Mouse (Mus musculus) myocyte (in vitro differentiated cells): ENCODE measurements around the gene Maneal. TPM values are rescaled to one million over a fixed set of nuclear protein-coding genes. Genes with fewer than 3 reads are reported as not detected.

Experiments used
- H3K27me3 ChIP-seq: one replicate; pipeline ENCODE4 v1.6.1; 2011; ENCODE audit not compliant: control insufficient read depth, insufficient read depth, insufficient read length
- H3K36me3 ChIP-seq: one replicate; pipeline ENCODE4 v1.6.1; 2011; ENCODE audit not compliant: control insufficient read depth, insufficient read depth
- H3K4me2 ChIP-seq: one replicate; pipeline ENCODE4 v1.6.1; 2011; ENCODE audit warnings: low read depth, control low read depth
- H3K4me3 ChIP-seq: one replicate; pipeline ENCODE4 v1.5.1; 2011; ENCODE audit warnings: mild to moderate bottlenecking, control low read depth, moderate library complexity
- H3K79me2 ChIP-seq: one replicate; pipeline ENCODE4 v1.6.1; 2011; ENCODE audit not compliant: control insufficient read depth, insufficient read depth
- H3ac ChIP-seq: one replicate; pipeline ENCODE4 v1.6.1; 2011; ENCODE audit not compliant: control insufficient read depth, insufficient read length
- CEBPB ChIP-seq: IDR thresholded peaks from 2 replicates; pipeline ENCODE4 v1.6.1; 2011; ENCODE audit warnings: mild to moderate bottlenecking, moderate library complexity; ENCODE audit not compliant: poor library complexity, insufficient read depth, severe bottlenecking
- E2F4 ChIP-seq: IDR thresholded peaks from one replicate; pipeline ENCODE4 v1.6.1; 2011; ENCODE audit warnings: mild to moderate bottlenecking, control low read depth, moderate library complexity; ENCODE audit not compliant: insufficient read depth
- MAX ChIP-seq: IDR thresholded peaks from one replicate; pipeline ENCODE4 v1.6.1; 2011; ENCODE audit warnings: low read depth, mild to moderate bottlenecking, control low read depth
- MYOD1 ChIP-seq, 3 experiments: IDR thresholded peaks; one replicate each; pipeline ENCODE4 v1.6.1; 2011; ENCODE audit warnings: control low read depth in 2 of 3, low read depth in 2 of 3, mild to moderate bottlenecking in 2 of 3, moderate library complexity in 1 of 3; ENCODE audit not compliant: insufficient read length in 2 of 3, control insufficient read depth in 1 of 3
- MYOG ChIP-seq, 3 experiments: IDR thresholded peaks; one replicate each; pipeline ENCODE4 v1.6.1; 2011; ENCODE audit warnings: control low read depth in 2 of 3, low read depth in 2 of 3, mild to moderate bottlenecking in 2 of 3; ENCODE audit not compliant: insufficient read length in 2 of 3, control insufficient read depth in 1 of 3, insufficient read depth in 1 of 3
- POLR2A ChIP-seq: IDR thresholded peaks from one replicate; pipeline ENCODE4 v1.6.1; 2011; ENCODE audit warnings: low read depth, mild to moderate bottlenecking, control low read depth, moderate library complexity; ENCODE audit not compliant: insufficient read length
- POLR2AphosphoS2 ChIP-seq: IDR thresholded peaks from one replicate; pipeline ENCODE4 v1.6.1; 2011; ENCODE audit warnings: low read depth, control low read depth; ENCODE audit not compliant: insufficient read length
- REST ChIP-seq: IDR thresholded peaks from one replicate; pipeline ENCODE4 v1.6.1; 2011; ENCODE audit warnings: mild to moderate bottlenecking, control low read depth, moderate library complexity; ENCODE audit not compliant: insufficient read depth, insufficient read length
- SRF ChIP-seq: IDR thresholded peaks from one replicate; pipeline ENCODE4 v1.6.1; 2011; ENCODE audit warnings: low read depth; ENCODE audit not compliant: control insufficient read depth, insufficient read length
- TCF12 ChIP-seq: IDR thresholded peaks from one replicate; pipeline ENCODE4 v1.6.1; 2011; ENCODE audit warnings: mild to moderate bottlenecking, control low read depth; ENCODE audit not compliant: poor library complexity, insufficient read depth, severe bottlenecking
- TCF3 ChIP-seq: IDR thresholded peaks from one replicate; pipeline ENCODE4 v1.6.1; 2011; ENCODE audit warnings: low read depth, control low read depth; ENCODE audit not compliant: insufficient read length
- USF1 ChIP-seq: IDR thresholded peaks from one replicate; pipeline ENCODE4 v1.6.1; 2011; ENCODE audit warnings: low read depth, mild to moderate bottlenecking, control low read depth, moderate library complexity
- polyA plus RNA-seq: library from polyadenylated mRNA; unstranded; fragments of >200 nt; fragmentation: generic; extraction: Trizol; gene quantifications from one replicate; pipeline ENCODE4 v1.2.1, GENCODE M21; 2012; ENCODE audit warnings: missing spikeins

Gene Maneal
- polyA plus RNA-seq, 1 experiment = not detected

DNA sequence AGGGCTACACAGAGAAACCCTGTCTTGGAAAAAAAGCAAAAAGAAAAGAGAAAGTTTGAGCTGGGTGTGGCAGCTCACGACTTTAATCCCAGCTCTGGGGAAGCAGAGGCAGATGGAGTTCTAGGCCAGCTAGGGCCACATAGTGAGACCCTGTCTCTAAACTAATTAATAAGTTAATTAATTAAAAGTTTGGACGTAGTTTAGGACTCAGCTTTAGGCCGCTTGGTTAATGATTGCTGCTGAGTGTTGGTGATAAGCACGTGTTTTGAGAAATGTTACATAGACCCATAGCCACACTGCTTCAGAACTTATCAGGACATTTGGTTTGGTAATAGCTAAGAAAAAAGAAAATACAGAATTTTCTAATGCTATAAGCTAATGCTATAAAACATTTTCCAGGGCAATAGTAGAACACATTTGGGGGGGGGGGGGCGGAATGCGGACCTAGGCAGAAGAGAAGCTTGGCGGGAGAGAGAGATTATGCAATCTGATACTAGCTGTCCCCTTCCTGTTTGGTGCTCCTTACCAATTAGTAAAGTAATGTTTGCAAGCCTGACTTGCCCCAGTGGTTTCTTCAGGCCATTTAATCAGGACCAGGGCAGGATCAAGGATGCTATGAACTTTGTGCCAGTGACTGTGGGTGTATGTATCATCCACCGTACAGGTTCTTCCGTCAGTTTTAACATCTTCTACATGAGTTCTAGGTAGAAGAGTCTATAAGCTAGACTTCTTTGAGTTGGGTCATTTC, 52.7 kb downstream of the Maneal start:
- H3K4me3 ChIP-seq = no peak overlapping the region
- H3ac ChIP-seq = no peak overlapping the region
- no peaks in the 10 kb centered on the region for H3K27me3 ChIP-seq
- H3K4me2 ChIP-seq = no peak overlapping the region
- TF ChIP-seq CEBPB (no peak), TCF12 (no peak), MYOD1 (IDR thresholded peaks at IDR 0.05; ENCODE audit: control insufficient read depth in 1 of 3, insufficient read length in 2 of 3, low read depth in 2 of 3) (no peak), POLR2AphosphoS2 (no peak), POLR2A (no peak), SRF (no peak), MYOG (IDR thresholded peaks at IDR 0.05; ENCODE audit: control insufficient read depth in 1 of 3, insufficient read depth in 1 of 3, insufficient read length in 2 of 3, low read depth in 2 of 3) (no peak), MAX (no peak), E2F4 (no peak), TCF3 (no peak)
- H3K36me3 ChIP-seq = peaks cover 36% of the 10 kb centered on the region
- H3K79me2 ChIP-seq = peaks cover 46% of the 10 kb centered on the region

DNA sequence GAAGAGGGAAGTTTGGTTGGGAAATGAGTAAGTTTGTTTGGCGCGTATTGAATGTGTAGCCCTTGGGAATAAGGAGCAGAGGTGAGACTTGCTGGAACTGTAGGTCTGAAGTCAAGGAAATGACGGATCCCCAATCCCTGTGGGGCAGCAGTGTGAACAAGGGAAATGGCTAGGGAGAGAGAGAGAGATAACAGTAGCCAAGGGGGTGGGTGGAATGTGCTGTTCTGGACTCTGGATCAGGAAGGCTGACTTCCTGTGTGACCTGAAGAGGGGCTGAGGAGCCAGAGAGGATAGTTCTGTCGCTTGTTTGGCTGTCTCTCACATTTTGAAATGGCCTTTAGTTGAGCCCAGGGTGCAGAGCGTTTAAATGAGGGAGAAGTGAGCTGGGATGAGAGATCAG, 53.5 kb downstream of the Maneal start:
- H3K4me2 ChIP-seq = no peak overlapping the region
- H3K27me3 ChIP-seq = no peaks in the 10 kb centered on the region
- H3K36me3 ChIP-seq = peaks cover 36% of the 10 kb centered on the region
- TF ChIP-seq POLR2AphosphoS2 (no peak), MYOD1 (IDR thresholded peaks at IDR 0.05; ENCODE audit: control insufficient read depth in 1 of 3, insufficient read length in 2 of 3, low read depth in 2 of 3) (no peak), TCF3 (no peak), TCF12 (no peak), MYOG (IDR thresholded peaks at IDR 0.05; ENCODE audit: control insufficient read depth in 1 of 3, insufficient read depth in 1 of 3, insufficient read length in 2 of 3, low read depth in 2 of 3) (no peak), SRF (no peak), CEBPB (no peak), E2F4 (no peak), MAX (no peak), USF1 (no peak), POLR2A (no peak), REST (no peak)
- H3K79me2 ChIP-seq = peaks cover 47% of the 10 kb centered on the region
- H3K4me3 ChIP-seq = no peak overlapping the region
- H3ac ChIP-seq = no peak overlapping the region

Other genes starting within 250 kb of the Maneal start
- gene Pou3f1, start 205.4 kb downstream of the Maneal start, polyA plus RNA-seq = 0.01 TPM
- 36.2 TPM for gene Utp11, start 168.6 kb downstream of the Maneal start, polyA plus RNA-seq
- gene Fhl3, start 161.5 kb downstream of the Maneal start, polyA plus RNA-seq = 110 TPM
- 41.6 TPM for gene Sf3a3, start 147.4 kb downstream of the Maneal start, polyA plus RNA-seq
- 25.1 TPM for gene Inpp5b, start 120.3 kb downstream of the Maneal start, polyA plus RNA-seq
- 12.9 TPM for gene Mtf1, start 60.1 kb downstream of the Maneal start, polyA plus RNA-seq
- 36.5 TPM for gene Yrdc, start 11.5 kb downstream of the Maneal start, polyA plus RNA-seq
- 82.5 TPM for gene 1110065P20Rik, start 11.0 kb downstream of the Maneal start, polyA plus RNA-seq
- not detected for gene Epha10, start 18.7 kb upstream of the Maneal start, polyA plus RNA-seq
- 4.5 TPM for gene 9930104L06Rik, start 74.9 kb upstream of the Maneal start, polyA plus RNA-seq
- gene Cdca8, start 77.1 kb upstream of the Maneal start, polyA plus RNA-seq = 45.9 TPM
- 0.02 TPM for gene Rspo1, start 124.3 kb upstream of the Maneal start, polyA plus RNA-seq
- gene Gnl2, start 154.4 kb upstream of the Maneal start, polyA plus RNA-seq = 27.0 TPM
- gene Dnali1, start 203.5 kb upstream of the Maneal start, polyA plus RNA-seq = 0.14 TPM
- 14.3 TPM for gene Snip1, start 204.5 kb upstream of the Maneal start, polyA plus RNA-seq
- 19.3 TPM for gene Meaf6, start 223.0 kb upstream of the Maneal start, polyA plus RNA-seq